In the genomic region with DNA sequence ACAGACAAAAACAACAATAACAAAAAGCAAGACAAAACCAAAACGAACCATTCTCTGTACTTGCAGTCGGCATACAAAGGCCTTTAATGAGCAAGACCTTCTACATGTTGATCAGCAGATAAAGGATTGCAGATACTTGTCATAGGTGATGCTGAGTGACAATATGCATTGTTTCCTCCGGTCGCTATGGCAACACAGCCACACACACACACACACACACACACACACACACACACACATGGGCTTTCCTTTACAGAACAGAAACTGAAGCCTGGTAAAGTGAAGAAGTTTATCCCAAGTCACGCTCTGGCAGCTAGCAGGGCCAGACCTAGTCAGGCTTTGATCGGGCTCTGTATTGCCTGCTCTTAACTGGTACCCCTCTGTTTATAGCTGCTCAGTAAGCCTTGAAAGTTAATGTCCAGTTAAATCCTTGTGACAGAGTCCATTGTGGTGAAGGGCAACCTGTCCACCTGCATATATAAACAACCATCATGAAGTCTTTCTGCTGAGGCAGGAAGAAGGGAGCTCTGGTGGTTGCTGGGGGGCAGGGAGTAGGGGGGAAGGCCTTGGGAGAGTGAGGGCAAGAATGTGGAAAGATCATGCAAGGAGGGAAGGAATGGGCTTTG, we compare ENCODE assay signal across 14 mouse cellular contexts. TPM values are rescaled to one million over a fixed set of nuclear protein-coding genes. Genes with fewer than 3 reads are reported as not detected.
DNase-seq lines count a peak whose midpoint lies in the region; ATAC-seq and TF ChIP-seq lines count a peak whose summit lies in the region.
"Had no signal": no experiment of that assay in that cellular context is flagged by ENCODE, and none has a peak within 500 bp of the region (broad histone marks: within the 10 kb centered on the region; RNA-seq: fewer than 3 reads in every experiment).

No protein-coding gene starts in this region.

- H3K27ac ChIP-seq in kidney, postnatal 0 days: peak overlapping the region; percentile 79
- H3K27ac ChIP-seq in cerebellum, adult 2 months (ENCODE audit: insufficient read depth, low read length): no peak overlapping the region
- no peak overlapping the region for H3K27ac ChIP-seq in forebrain, embryonic 14.5 days (ENCODE audit: low read depth, low read length)
- H3K27ac ChIP-seq: heart, adult 2 months; hindbrain, embryonic 15.5 days; limb, embryonic 10.5 days; liver, embryonic 15.5 days had no signal

- H3K36me3 ChIP-seq in kidney, postnatal 0 days (ENCODE audit: insufficient read depth, low read length): no peaks in the 10 kb centered on the region
- no peaks in the 10 kb centered on the region for H3K36me3 ChIP-seq in forebrain, embryonic 14.5 days (ENCODE audit: control insufficient read depth, insufficient read depth, low read length)
- H3K36me3 ChIP-seq: G1E; hindbrain, embryonic 15.5 days; limb, embryonic 10.5 days; liver, embryonic 15.5 days had no signal

- DNase-seq in thymus, postnatal 25 days: peak; percentile 23
- DNase-seq in thymus, postnatal 0 days (ENCODE audit: low spot score): no peak
- DNase-seq in c-Kit-positive CD71-negative TER-119-negative erythroid progenitor cells, embryonic 14.5 days (ENCODE audit: low read depth): peak; percentile 53
- DNase-seq in kidney, postnatal 0 days (ENCODE audit: low spot score): no peak
- DNase-seq in cerebellum, adult 2 months: no peak
- no peak for DNase-seq in lung, postnatal 25 days (ENCODE audit: low spot score)
- DNase-seq in forebrain, embryonic 14.5 days (ENCODE audit: low spot score): no peak
- DNase-seq: cerebellum, postnatal 25 days; heart, adult 2 months had no signal

- H3K4me2 ChIP-seq in kidney, postnatal 0 days (ENCODE audit: low read length): no peak overlapping the region
- H3K4me2 ChIP-seq in forebrain, embryonic 14.5 days (ENCODE audit: low read length): no peak overlapping the region
- H3K4me2 ChIP-seq: hindbrain, embryonic 15.5 days; liver, embryonic 15.5 days had no signal

- no peak for TF ChIP-seq CTCF in kidney, postnatal 0 days (IDR thresholded peaks at IDR 0.05; ENCODE audit: low read depth)
- TF ChIP-seq CTCF in cerebellum, adult 2 months (IDR thresholded peaks at IDR 0.05; ENCODE audit: borderline replicate concordance, insufficient read depth, low read depth, low read length): no peak

- 66% methylated on average over 6 of the region's 6 CpGs for WGBS in kidney, postnatal 0 days
- 70% methylated on average over 6 of the region's 6 CpGs for WGBS in cerebellum, adult 2 months
- WGBS in forebrain, embryonic 14.5 days: 73% methylated on average over 6 of the region's 6 CpGs

- no peaks in the 10 kb centered on the region for H3K9me3 ChIP-seq in kidney, postnatal 0 days (replicated peaks; ENCODE audit: low read length)
- H3K9me3 ChIP-seq in forebrain, embryonic 14.5 days (replicated peaks; ENCODE audit: control insufficient read depth, low read length): no peaks in the 10 kb centered on the region
- H3K9me3 ChIP-seq: G1E; hindbrain, embryonic 15.5 days; limb, embryonic 10.5 days; liver, embryonic 15.5 days had no signal

- peak; percentile 70 for ATAC-seq in kidney, postnatal 0 days (replicated peaks; ENCODE audit: low FRiP score, low read depth)
- ATAC-seq in forebrain, embryonic 14.5 days: no peak

- no peak for TF ChIP-seq POLR2A in cerebellum, adult 2 months (IDR thresholded peaks at IDR 0.05; ENCODE audit: borderline replicate concordance, insufficient read depth, low read length)

- no peaks in the 10 kb centered on the region for H3K27me3 ChIP-seq in kidney, postnatal 0 days (ENCODE audit: insufficient read depth, low read length)
- no peaks in the 10 kb centered on the region; the same call in 1 of the 2 replicates for H3K27me3 ChIP-seq in cerebellum, adult 2 months (ENCODE audit: control insufficient read depth, insufficient read depth, low read length)
- no peaks in the 10 kb centered on the region for H3K27me3 ChIP-seq in forebrain, embryonic 14.5 days (replicated peaks; ENCODE audit: control insufficient read depth, insufficient read depth, low read length)
- H3K27me3 ChIP-seq: hindbrain, embryonic 15.5 days; liver, embryonic 15.5 days had no signal

- H3K9ac ChIP-seq in kidney, postnatal 0 days (ENCODE audit: low read depth, low read length): no peak overlapping the region
- H3K9ac ChIP-seq in forebrain, embryonic 14.5 days (ENCODE audit: low read length): no peak overlapping the region
- H3K9ac ChIP-seq: hindbrain, embryonic 15.5 days; liver, embryonic 15.5 days had no signal

- H3K4me1 ChIP-seq in kidney, postnatal 0 days (replicated peaks; ENCODE audit: insufficient read depth, low read length): 0 out of 2 replicates have a peak, but pooled peaks cover 4% of the 10 kb centered on the region
- no peaks in the 10 kb centered on the region for H3K4me1 ChIP-seq in cerebellum, adult 2 months (ENCODE audit: control insufficient read depth, insufficient read depth, low read length)
- H3K4me1 ChIP-seq in forebrain, embryonic 14.5 days (ENCODE audit: control insufficient read depth, insufficient read depth, low read length): no peaks in the 10 kb centered on the region
- H3K4me1 ChIP-seq: hindbrain, embryonic 15.5 days had no signal

- no peak overlapping the region for H3K4me3 ChIP-seq in kidney, postnatal 0 days (replicated peaks; ENCODE audit: low read depth, low read length)
- no peak overlapping the region for H3K4me3 ChIP-seq in cerebellum, adult 2 months (replicated peaks; ENCODE audit: insufficient read depth, low read depth, low read length)
- no peak overlapping the region for H3K4me3 ChIP-seq in forebrain, embryonic 14.5 days (ENCODE audit: low read depth, low read length)
- H3K4me3 ChIP-seq: heart, adult 2 months; hindbrain, embryonic 15.5 days; limb, embryonic 10.5 days; liver, embryonic 15.5 days; myocyte had no signal

RNA-seq across cellular contexts. Expression of gene Ppp2r5a, which starts 44.4 kb away (rescaled TPM):
- polyA plus RNA-seq in thymus, postnatal 0 days (2015; fragmentation: Nextera tagmentation; extraction: Ambion mirVana): 64.4 and 79.1 TPM in 2 replicates
- 32.4 and 39.8 TPM in 2 replicates for polyA plus RNA-seq in kidney, postnatal 0 days (2015; fragmentation: Nextera tagmentation; extraction: Ambion mirVana)
- 41.1 and 44.7 TPM in 2 replicates for polyA plus RNA-seq in cerebellum, adult 2 months (2012; rRNA removed)
- polyA plus RNA-seq in forebrain, embryonic 14.5 days (2014; fragmentation: Nextera tagmentation; extraction: Ambion mirVana): 10.5 and 11.8 TPM in 2 replicates

Comparison
In these comparisons a context has a peak if more than half of its experiments do, and no peak if none do; other contexts are left out.
1. DNase-seq: peak in thymus, postnatal 25 days (single experiment) and c-Kit-positive CD71-negative TER-119-negative erythroid progenitor cells, embryonic 14.5 days (single experiment); none in thymus, postnatal 0 days (single experiment), kidney, postnatal 0 days (single experiment), cerebellum, adult 2 months (0 of 2), lung, postnatal 25 days (single experiment) and forebrain, embryonic 14.5 days (single experiment).